Mouse (Mus musculus) midbrain, postnatal 0 days (tissue): ENCODE measurements around the gene Hsh2d. TPM values are rescaled to one million over a fixed set of nuclear protein-coding genes. Genes with fewer than 3 reads are reported as not detected.

Source experiments
- ATAC-seq: fragments of 200-750 bp; cut with Nextera tagmentation; 2 replicates; pipeline ENCODE4 v1.8.0; 2017; ENCODE audit warnings: moderate number of reproducible peaks, mild to moderate bottlenecking, moderate TSS enrichment, moderate library complexity; ENCODE audit not compliant: low FRiP score
- DNase-seq: peaks from one replicate; pipeline ENCODE4 v3.0.0-alpha.2; 2015; ENCODE audit warnings: low spot score
- H3K27ac ChIP-seq: fragments of 300-500 bp; sonication (generic); 2 replicates; pipeline ENCODE4 v1.5.1; 2014; ENCODE audit warnings: low read depth, mild to moderate bottlenecking, low read length, mixed read lengths
- H3K27me3 ChIP-seq: fragments of 300-500 bp; sonication (generic); 2 replicates; pipeline ENCODE4 v1.6.1; 2014; ENCODE audit warnings: low read length, control low read depth, mixed read lengths; ENCODE audit not compliant: insufficient read depth
- H3K36me3 ChIP-seq: fragments of 300-500 bp; sonication (generic); 2 replicates; pipeline ENCODE4 v1.6.1; 2014; ENCODE audit warnings: low read length, control low read depth, mixed read lengths; ENCODE audit not compliant: insufficient read depth
- H3K4me1 ChIP-seq: fragments of 300-500 bp; sonication (generic); 2 replicates; pipeline ENCODE4 v1.6.1; 2014; ENCODE audit warnings: mild to moderate bottlenecking, control low read depth, antibody characterized with exemption, low read length, mixed read lengths; ENCODE audit not compliant: insufficient read depth
- H3K4me2 ChIP-seq: fragments of 300-500 bp; sonication (generic); 2 replicates; pipeline ENCODE4 v1.6.1; 2014; ENCODE audit warnings: low read depth, mild to moderate bottlenecking, low read length, mixed read lengths; ENCODE audit not compliant: poor library complexity, severe bottlenecking
- H3K4me3 ChIP-seq: fragments of 300-500 bp; sonication (generic); 2 replicates; pipeline ENCODE4 v1.5.1; 2014; ENCODE audit warnings: low read depth, mild to moderate bottlenecking, low read length, moderate library complexity
- H3K9ac ChIP-seq: fragments of 300-500 bp; sonication (generic); replicated peaks from 2 replicates; pipeline ENCODE4 v1.6.1; 2014; ENCODE audit warnings: mild to moderate bottlenecking, low read length, moderate library complexity, mixed read lengths; ENCODE audit not compliant: poor library complexity, severe bottlenecking
- H3K9me3 ChIP-seq: fragments of 300-500 bp; sonication (generic); 2 replicates; pipeline ENCODE4 v1.6.1; 2016; ENCODE audit warnings: low read length, control low read depth
- CTCF ChIP-seq: IDR thresholded peaks from 2 replicates; pipeline ENCODE4 v1.5.1; 2016; ENCODE audit warnings: antibody characterized with exemption, mild to moderate bottlenecking
- WGBS: fragments of 180-500 bp; shearing (Covaris S2); extraction: QIAGEN DNeasy Blood & Tissue Kit; methylation state at CpG from one replicate; pipeline ENCODE4 v1.1.7; 2014; 5-methylcytosine and 5-hydroxymethylcytosine counted together
- polyA plus RNA-seq: library from polyadenylated mRNA; unstranded; fragments of >200 nt; fragmentation: Nextera tagmentation; extraction: Ambion mirVana; gene quantifications from 2 replicates; pipeline ENCODE4 v1.2.1, GENCODE M21; 2015
- total RNA-seq: library from RNA; depleted of rRNA; stranded (reverse); fragments of >200 nt; gene quantifications from 2 replicates; pipeline ENCODE4 v1.2.3, GENCODE M21; 2014

Hsh2d gene
- total and polyA plus RNA-seq, 2 experiments from 2014 or later = 0.55 TPM; not detected in 1

DNA sequence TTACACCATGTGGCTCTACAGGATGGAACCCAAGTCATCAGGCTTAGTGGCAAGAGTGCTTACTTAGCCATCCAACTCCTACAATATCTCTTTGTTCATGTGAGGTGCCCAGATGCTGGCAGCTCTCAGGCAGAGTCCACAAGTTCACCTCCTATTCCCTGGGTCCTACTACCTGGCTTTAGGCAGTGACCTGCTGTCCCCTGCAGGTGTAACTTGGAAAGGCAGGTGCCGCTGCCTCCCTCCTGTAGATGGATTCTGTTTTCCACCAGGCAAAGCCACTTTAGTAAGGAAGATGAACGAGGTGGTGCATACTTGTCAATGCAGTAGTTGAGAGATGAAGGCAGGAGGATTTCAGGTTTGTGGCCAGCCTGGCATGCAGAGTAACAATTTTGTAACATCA is 25.6 kb downstream of the Hsh2d start:
- 0 out of 2 replicates have a peak, but pooled peaks have one; percentile 7 for TF ChIP-seq CTCF
- no peak overlapping the region for H3K27ac ChIP-seq
- no peaks in the 10 kb centered on the region; the same call in 1 of the 2 replicates for H3K27me3 ChIP-seq
- H3K9me3 ChIP-seq = no peaks in the 10 kb centered on the region
- no peaks in the 10 kb centered on the region for H3K4me1 ChIP-seq
- DNase-seq (no peak), ATAC-seq (no peak)
- no peak overlapping the region for H3K4me3 ChIP-seq
- no peak overlapping the region for H3K9ac ChIP-seq
- H3K36me3 ChIP-seq = no peaks in the 10 kb centered on the region
- WGBS = 51% methylated on average over 2 of the region's 2 CpGs
- H3K4me2 ChIP-seq = no peak overlapping the region

DNA sequence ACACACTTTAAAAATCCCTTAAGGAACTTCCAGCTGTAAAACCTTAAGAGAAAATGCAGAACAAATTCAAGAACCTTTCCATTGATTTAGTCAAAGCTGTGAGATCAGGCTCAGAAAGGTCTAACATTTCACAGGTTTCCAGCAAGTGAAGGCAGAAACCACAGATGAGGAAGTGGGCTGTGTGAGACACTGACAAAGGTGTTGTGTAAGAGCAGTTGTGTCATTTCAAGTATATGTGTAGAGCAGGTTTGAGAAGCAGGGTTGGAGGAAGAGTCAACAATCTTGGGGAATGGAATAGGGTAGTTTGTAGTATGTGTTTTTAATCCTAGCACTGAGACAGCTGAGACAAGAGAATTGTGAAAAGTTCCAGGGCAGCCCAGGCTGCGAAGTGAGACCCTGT is 26.4 kb downstream of the Hsh2d start:
- Histone ChIP-seq H3K27me3 (no peaks in the 10 kb centered on the region; the same call in 1 of the 2 replicates), H3K4me2 (no peak overlapping the region), H3K4me1 (peaks cover 6% of the 10 kb centered on the region), H3K4me3 (no peak overlapping the region), H3K27ac (no peak overlapping the region), H3K36me3 (no peaks in the 10 kb centered on the region), H3K9ac (no peak overlapping the region), H3K9me3 (no peaks in the 10 kb centered on the region)
- DNase-seq (no peak), ATAC-seq (no peak)
- TF ChIP-seq CTCF = no peak
- WGBS = 50% methylated on average over 1 of the region's 1 CpGs

DNA sequence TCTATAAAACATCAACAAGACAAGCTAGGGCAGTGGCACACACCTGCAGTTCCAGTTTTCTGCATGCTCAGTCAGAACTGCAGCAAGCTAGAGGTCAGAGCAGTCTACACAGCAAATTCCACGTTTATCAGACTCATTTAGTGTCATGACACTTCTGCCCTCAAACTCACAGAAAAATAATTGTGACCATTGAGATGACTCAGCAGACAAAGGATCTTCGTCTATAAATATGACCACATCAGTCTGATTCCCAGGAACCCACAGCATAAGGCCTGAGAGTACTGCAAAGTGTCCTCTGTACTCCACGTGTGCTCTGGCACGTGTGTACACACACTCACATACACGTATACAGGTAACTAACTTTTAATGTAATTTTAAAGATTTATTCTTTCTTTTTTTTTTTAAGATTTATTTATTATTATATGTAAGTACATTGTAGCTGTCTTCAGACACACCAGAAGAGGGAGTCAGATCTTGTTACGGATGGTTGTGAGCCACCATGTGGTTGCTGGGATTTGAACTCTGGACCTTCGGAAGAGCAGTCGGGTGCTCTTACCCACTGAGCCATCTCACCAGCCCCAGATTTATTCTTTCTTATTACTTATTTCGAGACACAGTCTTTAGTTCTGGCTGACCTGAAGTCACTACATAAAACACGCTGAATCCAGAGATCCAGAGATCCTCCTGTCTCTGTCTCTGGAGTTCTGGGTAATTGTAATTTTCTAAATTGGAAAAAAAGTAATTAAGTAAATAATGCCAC is 29.5 kb downstream of the Hsh2d start:
- Histone ChIP-seq H3K27ac (no peak overlapping the region), H3K36me3 (peaks cover 10% of the 10 kb centered on the region; the same call in 1 of the 2 replicates), H3K9ac (no peak overlapping the region), H3K4me1 (peaks cover 8% of the 10 kb centered on the region), H3K4me3 (peak overlapping the region; percentile 72), H3K4me2 (peak overlapping the region; percentile 58), H3K27me3 (no peaks in the 10 kb centered on the region; the same call in 1 of the 2 replicates), H3K9me3 (no peaks in the 10 kb centered on the region)
- 79% methylated on average over 9 of the region's 10 CpGs for WGBS
- ATAC-seq (peak; percentile 26; the same call in 1 of the 2 replicates), DNase-seq (no peak)
- TF ChIP-seq CTCF = no peak

DNA sequence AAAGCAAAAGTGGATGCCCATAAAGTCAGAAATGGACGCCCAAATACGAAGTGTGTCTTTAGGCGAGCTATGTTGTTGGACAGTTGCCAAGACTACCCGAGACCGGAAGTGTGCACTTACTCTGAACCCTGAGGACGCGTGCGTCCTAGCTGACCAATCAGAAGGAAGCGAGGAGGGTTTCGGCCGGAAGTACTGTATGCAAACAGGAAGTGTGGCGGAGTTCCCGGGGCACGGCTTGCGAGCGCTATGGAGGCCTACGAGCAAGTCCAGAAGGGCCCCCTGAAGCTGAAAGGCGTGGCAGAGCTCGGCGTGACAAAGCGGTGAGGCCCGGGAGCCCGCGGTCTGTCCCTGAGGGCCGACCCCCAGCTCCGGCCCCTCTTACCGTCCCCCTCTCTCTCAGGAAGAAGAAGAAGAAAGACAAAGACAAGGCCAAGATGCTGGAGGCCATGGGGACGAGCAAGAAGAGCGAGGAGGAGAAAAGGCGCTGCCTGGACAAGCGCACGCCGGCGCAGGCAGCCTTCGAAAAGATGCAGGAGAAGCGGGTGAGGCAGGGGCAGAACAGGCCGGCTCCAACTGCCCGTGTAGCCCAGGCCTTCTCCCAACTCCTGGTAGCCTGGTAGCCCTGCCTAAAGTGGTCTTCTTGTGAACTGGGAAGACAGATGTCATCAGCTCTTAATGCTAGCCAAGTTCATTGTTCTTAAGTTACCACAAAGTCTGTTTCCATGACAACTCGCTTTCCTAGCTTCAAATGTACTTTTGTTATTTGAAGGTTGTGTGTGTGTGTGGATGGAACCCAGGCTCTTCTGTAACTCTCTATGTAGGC is 30.3 kb downstream of the Hsh2d start, which contains the start of gene Fam32a:
Gene Fam32a (plus strand): TSS at position 190 of the 823 bp plus-strand sequence.
- 12% methylated on average over 39 of the region's 39 CpGs for WGBS
- H3K4me2 ChIP-seq = peak within 1 kb of the TSS; percentile 58
- DNase-seq (peak; percentile 98), ATAC-seq (peak; percentile 98)
- H3K27me3 ChIP-seq = no peaks in the 10 kb centered on the region; the same call in 1 of the 2 replicates
- peak within 1 kb of the TSS; percentile 68 for H3K9ac ChIP-seq
- H3K27ac ChIP-seq = peak within 1 kb of the TSS; percentile 55
- peaks cover 8% of the 10 kb centered on the region for H3K4me1 ChIP-seq
- no peak for TF ChIP-seq CTCF
- H3K4me3 ChIP-seq = peak within 1 kb of the TSS; percentile 72
- peaks cover 10% of the 10 kb centered on the region; the same call in 1 of the 2 replicates for H3K36me3 ChIP-seq
- H3K9me3 ChIP-seq = no peaks in the 10 kb centered on the region

DNA sequence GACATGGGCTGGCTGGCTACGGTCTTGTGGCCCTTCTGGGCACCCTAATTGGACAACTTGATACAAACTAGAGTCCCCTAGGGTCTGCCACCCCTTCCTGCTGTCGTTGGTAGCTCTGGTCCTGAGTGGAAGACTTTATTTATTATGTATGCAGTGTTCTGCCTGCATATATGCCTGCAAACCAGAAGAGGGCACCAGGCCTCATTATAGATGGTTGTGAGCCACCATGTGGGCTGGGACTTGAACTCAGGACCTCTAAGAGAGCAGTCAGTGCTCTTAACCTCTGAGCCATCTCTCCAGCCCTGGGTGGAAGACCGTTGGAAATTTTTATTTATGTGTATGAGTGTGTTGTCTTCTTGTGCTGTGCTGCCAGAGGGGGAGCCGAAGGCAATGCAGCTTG is 31.3 kb downstream of the Hsh2d start:
- DNase-seq (no peak), ATAC-seq (no peak)
- Histone ChIP-seq H3K9me3 (no peaks in the 10 kb centered on the region), H3K36me3 (peaks cover 10% of the 10 kb centered on the region; the same call in 1 of the 2 replicates), H3K27me3 (no peaks in the 10 kb centered on the region), H3K4me2 (peak overlapping the region; percentile 58), H3K4me3 (peak overlapping the region; percentile 72; the same call in 1 of the 2 replicates), H3K4me1 (peaks cover 8% of the 10 kb centered on the region), H3K9ac (no peak overlapping the region), H3K27ac (no peak overlapping the region)
- WGBS = 91% methylated on average over 4 of the region's 4 CpGs
- peak; percentile 31 for TF ChIP-seq CTCF
